Mouse (Mus musculus) Patski (cell line): ENCODE results near the gene Uvrag. TPM values are rescaled to one million over a fixed set of nuclear protein-coding genes. Genes with fewer than 3 reads are reported as not detected.

Experiments
- ATAC-seq: fragments of 100-300 bp; one replicate; pipeline ENCODE4 v1.8.0; 2021
- CTCF ChIA-PET: fragments of 350-600 bp; sonication (Branson Sonifier 250); formaldehyde crosslinking; loops from one replicate; lab custom pipeline; 2022; ENCODE audit warnings: inconsistent platforms; lab: Charles Lee
- POLR2A ChIA-PET: fragments of 350-600 bp; sonication (Branson Sonifier 250); formaldehyde crosslinking; loops from one replicate; lab custom pipeline; 2022; ENCODE audit warnings: antibody characterized with exemption, inconsistent platforms; lab: Charles Lee
- DNase-seq: peaks from one replicate; pipeline ENCODE4 v3.0.0-alpha.2; 2011; ENCODE audit warnings: low read depth, low spot score
- H3K27me3 ChIP-seq: fragments of 371-371 bp; one replicate; pipeline ENCODE4 v1.5.1; 2021
- CTCF ChIP-seq: fragments of 100-300 bp; IDR thresholded peaks from one replicate; pipeline ENCODE4 v1.5.1; 2021
- in situ Hi-C: fragments of 300-500 bp; cut with MboI; formaldehyde crosslinking; loops from 3 replicates; pipeline ENCODE4 v1.11.1; 2018; ENCODE audit warnings: low pct_unique_long_range_greater_than_20kb, mixed read lengths
- polyA plus RNA-seq: library from polyadenylated mRNA; unstranded; gene quantifications from one replicate; pipeline ENCODE4 v1.2.3, GENCODE M21; 2021

Uvrag gene
- polyA plus RNA-seq, 1 experiment from 2014 or later, result 29.6 TPM

GRCm38 (mm10) chr7:99155311-99156289, 14.7 kb upstream of the Uvrag start:
- POLR2A ChIA-PET, result no interaction called here
- ATAC-seq, result no peak
- no peak for DNase-seq
- in situ Hi-C loops, result no loop called here
- no peak for TF ChIP-seq CTCF
- CTCF ChIA-PET, result no interaction called here
- H3K27me3 ChIP-seq, result no peaks in the 10 kb centered on the region

GRCm38 (mm10) chr7:99154648-99155151, 13.8 kb upstream of the Uvrag start:
- no peak for DNase-seq
- TF ChIP-seq CTCF, result no peak
- in situ Hi-C loops, result no loop called here
- H3K27me3 ChIP-seq, result no peaks in the 10 kb centered on the region
- POLR2A ChIA-PET, result interaction anchor here (0.7 kb wide), 1 partner anchor 15 kb away, joined by 3 read pairs; no protein-coding TSS in a partner anchor
- CTCF ChIA-PET, result interaction anchor here (1.2 kb wide), 1 partner anchor 48 kb away, joined by 3 read pairs; no protein-coding TSS in a partner anchor
- ATAC-seq, result no peak

- in situ Hi-C loops, result no loop called here
- TF ChIP-seq CTCF, result no peak
- CTCF ChIA-PET, result interaction anchor here (0.8 to 4.1 kb wide), 3 partner anchors 29 to 47 kb away, joined by 3 to 55 read pairs (median 3); partner anchors contain the start of gene Dgat2
Observed at GRCm38 (mm10) chr7:99153686-99154202, 12.8 kb upstream of the Uvrag start.

GRCm38 (mm10) chr7:99152756-99153155, 11.8 kb upstream of the Uvrag start:
- no peaks in the 10 kb centered on the region for H3K27me3 ChIP-seq
- in situ Hi-C loops, result no loop called here
- ChIA-PET POLR2A (interaction anchor here (2.2 kb wide), 1 partner anchor 11 kb away, joined by 5 read pairs; no protein-coding TSS in a partner anchor), CTCF (interaction anchor here (2.1 to 4.1 kb wide), 5 partner anchors 14 to 71 kb away, joined by 9 to 55 read pairs (median 11); no protein-coding TSS in a partner anchor)
- ATAC-seq, result no peak
- no peak for DNase-seq
- no peak for TF ChIP-seq CTCF

More at GRCm38 (mm10) chr7:99153686-99154202, 12.8 kb upstream of the Uvrag start:
- no peaks in the 10 kb centered on the region for H3K27me3 ChIP-seq
- ATAC-seq (no peak), DNase-seq (no peak)
- POLR2A ChIA-PET, result interaction anchor here (0.6 to 0.7 kb wide), 2 partner anchors 14 to 1776 kb away, joined by 3 to 5 read pairs; no protein-coding TSS in a partner anchor

GRCm38 (mm10) chr7:99151342-99151741, 10.4 kb upstream of the Uvrag start:
- POLR2A ChIA-PET, result interaction anchor here (1.0 to 2.2 kb wide), 2 partner anchors 10 to 44 kb away, joined by 3 to 5 read pairs; no protein-coding TSS in a partner anchor
- ATAC-seq, result peak; percentile 79
- peak; percentile 91 for TF ChIP-seq CTCF
- DNase-seq, result peak; percentile 77
- in situ Hi-C loops, result no loop called here
- CTCF ChIA-PET, result interaction anchor here (0.7 to 4.1 kb wide), 30 partner anchors 9 to 408 kb away, joined by 3 to 55 read pairs (median 5); partner anchors contain the start of genes Dgat2 and Uvrag
- no peaks in the 10 kb centered on the region for H3K27me3 ChIP-seq

- ATAC-seq (no peak), DNase-seq (no peak)
- H3K27me3 ChIP-seq, result no peaks in the 10 kb centered on the region
- TF ChIP-seq CTCF, result no peak
- in situ Hi-C loops, result no loop called here
- ChIA-PET CTCF (interaction anchor here (0.7 to 3.7 kb wide), 2 partner anchors 19 to 197 kb away, joined by 3 to 36 read pairs; no protein-coding TSS in a partner anchor), POLR2A (no interaction called here)
Observed at GRCm38 (mm10) chr7:99149017-99149416, 8.1 kb upstream of the Uvrag start.

- TF ChIP-seq CTCF, result no peak
- in situ Hi-C loops, result no loop called here
- CTCF ChIA-PET, result interaction anchor here (1.6 kb wide), 1 partner anchor 39 kb away, joined by 4 read pairs; no protein-coding TSS in a partner anchor
- DNase-seq (no peak), ATAC-seq (no peak)
- H3K27me3 ChIP-seq, result no peaks in the 10 kb centered on the region
- POLR2A ChIA-PET, result interaction anchor here (0.7 kb wide), 1 partner anchor 8 kb away, joined by 3 read pairs; no protein-coding TSS in a partner anchor
Observed at GRCm38 (mm10) chr7:99147494-99147893, 6.6 kb upstream of the Uvrag start.

- no peak for ATAC-seq
- H3K27me3 ChIP-seq, result no peaks in the 10 kb centered on the region
- in situ Hi-C loops, result no loop called here
- no peak for DNase-seq
- no peak for TF ChIP-seq CTCF
- POLR2A ChIA-PET, result interaction anchor here (0.7 kb wide), 1 partner anchor 8 kb away, joined by 3 read pairs; no protein-coding TSS in a partner anchor
- CTCF ChIA-PET, result interaction anchor here (1.6 kb wide), 1 partner anchor 39 kb away, joined by 4 read pairs; no protein-coding TSS in a partner anchor
Observed at GRCm38 (mm10) chr7:99146906-99147305, 6.0 kb upstream of the Uvrag start.

- CTCF ChIA-PET, result no interaction called here
- H3K27me3 ChIP-seq, result no peaks in the 10 kb centered on the region
- TF ChIP-seq CTCF, result no peak
- in situ Hi-C loops, result no loop called here
- DNase-seq (no peak), ATAC-seq (no peak)
- POLR2A ChIA-PET, result no interaction called here
Observed at GRCm38 (mm10) chr7:99146011-99146410, 5.1 kb upstream of the Uvrag start.

- H3K27me3 ChIP-seq, result no peaks in the 10 kb centered on the region
- ChIA-PET CTCF (no interaction called here), POLR2A (no interaction called here)
- DNase-seq (no peak), ATAC-seq (no peak)
- in situ Hi-C loops, result loop anchor here (5.0 kb wide), 1 partner anchor 37 kb away; no protein-coding TSS in a partner anchor
- TF ChIP-seq CTCF, result no peak
Observed at GRCm38 (mm10) chr7:99144616-99145015, 3.7 kb upstream of the Uvrag start.
